Mouse (Mus musculus): ENCODE data around the gene Gja1.
"Not testable (repeated sequence)": the region's sequence is repeated elsewhere in the genome, so short reads cannot be mapped to it uniquely, and the experiment has no call there.

The Gja1 gene

DNA sequence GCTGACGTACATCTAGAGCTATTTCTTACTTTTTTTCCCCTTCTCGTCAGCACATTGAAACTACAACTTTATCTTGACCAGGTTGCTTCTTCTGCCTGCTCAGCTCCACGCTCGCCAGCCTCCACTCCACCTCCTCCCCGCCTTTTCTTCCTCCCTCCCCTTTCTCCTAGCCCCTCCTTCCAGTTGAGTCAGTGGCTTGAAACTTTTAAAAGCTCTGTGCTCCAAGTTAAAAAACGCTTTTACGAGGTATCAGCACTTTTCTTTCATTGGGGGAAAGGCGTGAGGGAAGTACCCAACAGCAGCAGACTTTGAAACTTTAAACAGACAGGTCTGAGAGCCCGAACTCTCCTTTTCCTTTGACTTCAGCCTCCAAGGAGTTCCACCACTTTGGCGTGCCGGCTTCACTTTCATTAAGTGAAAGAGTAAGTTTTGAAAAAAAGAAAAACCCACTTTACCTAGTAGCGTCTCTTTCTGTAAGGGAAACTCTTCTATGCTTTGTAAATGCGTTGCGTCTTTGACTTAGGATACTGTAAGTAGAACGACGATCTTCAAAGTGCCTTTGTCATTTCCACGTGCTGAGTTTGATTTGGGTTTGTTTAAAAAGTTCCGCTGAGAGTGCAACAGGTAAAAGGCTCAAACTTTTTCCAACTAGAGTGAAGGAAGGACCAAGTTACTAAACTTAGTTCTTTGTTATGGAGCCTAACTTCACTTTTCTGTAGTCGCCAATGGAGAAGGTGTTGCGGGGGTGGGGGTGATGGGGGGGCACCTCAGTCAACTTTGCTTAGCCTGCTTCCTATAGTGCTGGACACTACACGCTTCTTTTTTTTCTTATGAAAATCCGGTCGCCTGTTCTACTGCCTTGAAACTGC is at the start of gene Gja1:
TSS of gene Gja1 (plus strand) at position 234 of the 869 bp plus-strand sequence.
- DNase-seq (ENCODE audit: inconsistent ontology term) = peak; percentile 76

DNA sequence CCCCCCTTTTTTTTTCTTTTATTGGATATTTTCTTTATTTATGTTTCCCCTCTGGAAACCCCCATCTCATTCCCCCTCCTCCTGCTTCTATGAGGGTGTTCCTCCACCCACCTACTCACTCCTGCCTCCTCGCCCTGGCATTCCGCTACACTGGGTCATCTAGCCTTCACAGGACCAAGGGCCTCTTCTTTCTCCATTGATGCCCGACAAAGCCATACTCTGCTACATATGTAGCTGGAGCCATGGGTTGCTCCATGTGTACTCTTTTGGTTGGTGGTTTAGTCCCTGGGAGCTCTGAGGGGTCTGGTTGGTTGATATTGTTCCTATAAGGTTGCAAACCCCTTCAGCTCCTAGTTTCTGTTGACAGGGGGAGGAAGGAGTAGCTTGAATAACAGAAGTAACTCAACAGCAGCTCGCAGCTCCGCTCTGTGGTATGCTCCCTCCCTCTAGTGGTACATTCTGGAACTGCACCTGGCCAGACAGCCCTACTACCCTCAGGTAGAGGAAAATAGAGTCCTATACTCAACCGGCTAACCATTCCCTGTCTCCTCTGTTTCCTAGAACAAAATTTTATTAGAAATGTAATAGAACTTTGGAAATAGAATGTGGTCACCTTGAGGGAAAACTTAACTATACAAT is 38.2 kb upstream of the Gja1 start:
- DNase-seq (ENCODE audit: inconsistent ontology term) = peak; percentile 36

- no peak for DNase-seq (ENCODE audit: inconsistent ontology term)
Measured at GRCm38 (mm10) chr10:56360472-56360871, 16.7 kb upstream of the Gja1 start.

GRCm38 (mm10) chr10:56369073-56369472 is 8.1 kb upstream of the Gja1 start:
- peak; percentile 38 for DNase-seq (ENCODE audit: inconsistent ontology term)

- peak; percentile 32 for DNase-seq (ENCODE audit: inconsistent ontology term)
Measured at GRCm38 (mm10) chr10:56373021-56373720, 4.0 kb upstream of the Gja1 start.

DNA sequence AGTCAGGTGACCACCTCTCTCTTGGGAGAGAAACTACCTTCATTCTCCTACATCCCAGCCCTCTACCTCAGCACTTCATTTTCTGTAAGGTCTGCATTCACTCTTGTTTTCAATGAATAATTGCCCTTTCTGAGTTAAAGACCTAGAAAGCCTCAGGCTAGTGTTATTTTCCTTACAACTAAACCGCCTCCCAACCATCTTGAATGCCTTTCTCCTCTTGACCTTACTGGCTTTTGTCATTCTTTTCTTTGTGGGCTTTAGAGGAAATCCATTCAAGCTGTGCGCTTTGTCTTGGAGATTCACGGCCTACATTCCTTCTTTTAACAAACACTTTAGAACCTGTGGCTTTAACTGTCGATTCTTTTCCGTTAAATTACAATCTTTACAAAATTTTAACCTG is 3.0 kb upstream of the Gja1 start:
- no peak for DNase-seq (ENCODE audit: inconsistent ontology term)

DNA sequence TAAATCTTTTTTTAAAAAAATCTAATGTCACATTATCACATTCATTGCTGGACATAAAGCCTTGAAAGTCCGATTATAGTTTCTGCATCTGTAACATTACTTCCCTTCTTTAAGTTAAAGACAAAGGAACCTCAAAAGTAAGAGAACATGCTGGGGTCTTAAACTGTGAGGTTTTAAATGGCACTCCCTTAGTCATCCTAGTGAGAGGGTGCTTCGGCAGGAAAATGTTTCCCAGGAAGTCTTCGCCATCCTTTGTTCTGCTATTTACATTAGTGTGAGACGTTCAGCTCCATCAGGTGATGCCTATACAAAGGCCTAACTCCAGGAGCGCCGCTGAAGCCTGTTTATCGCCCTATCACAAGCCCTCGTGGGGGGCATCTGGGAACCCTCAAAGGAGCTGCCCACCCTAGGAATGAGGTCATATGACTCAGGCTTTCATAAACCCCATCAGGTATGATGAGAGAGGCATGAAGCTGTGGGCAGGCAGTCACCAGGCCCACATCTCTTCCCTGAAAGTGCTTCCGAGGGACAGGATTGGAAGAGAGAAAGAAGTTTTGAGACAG is 1.1 kb upstream of the Gja1 start:
- no peak for DNase-seq (ENCODE audit: inconsistent ontology term)

- peak; percentile 57 for DNase-seq (ENCODE audit: inconsistent ontology term)
Measured at GRCm38 (mm10) chr10:56377966-56378647, 977 bp downstream of the Gja1 start.

DNA sequence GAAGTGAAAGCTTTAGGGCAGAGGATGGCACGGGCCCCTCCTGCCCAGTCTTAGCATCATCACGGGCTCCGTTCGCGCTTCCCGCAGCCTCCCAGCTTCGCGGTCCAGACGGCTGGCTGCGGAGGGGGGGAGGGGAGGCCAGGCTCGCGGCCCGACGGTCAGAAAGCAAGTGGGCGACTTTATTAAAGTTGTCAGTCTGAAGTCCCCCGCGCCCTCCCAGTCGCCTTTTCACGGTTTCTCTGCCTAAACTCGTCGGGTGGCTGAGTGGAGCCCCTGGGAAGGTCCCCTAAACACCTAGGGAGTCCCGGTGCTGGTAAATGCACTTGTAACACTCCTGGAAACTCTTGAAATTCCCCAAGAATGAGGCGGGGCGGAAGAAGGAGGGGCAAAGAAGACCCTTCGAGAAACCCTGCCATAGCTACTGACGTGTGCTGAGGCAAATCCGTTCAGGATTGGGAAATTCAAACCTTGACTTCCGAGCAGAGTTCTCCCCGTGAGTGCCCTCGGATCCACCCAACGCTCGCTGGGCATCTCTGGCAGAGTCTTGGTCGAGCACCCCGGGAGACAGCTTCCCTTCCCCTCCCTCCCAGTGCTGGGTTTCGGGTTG is 1.6 kb downstream of the Gja1 start:
- peak; percentile 67 for DNase-seq (ENCODE audit: inconsistent ontology term)

DNA sequence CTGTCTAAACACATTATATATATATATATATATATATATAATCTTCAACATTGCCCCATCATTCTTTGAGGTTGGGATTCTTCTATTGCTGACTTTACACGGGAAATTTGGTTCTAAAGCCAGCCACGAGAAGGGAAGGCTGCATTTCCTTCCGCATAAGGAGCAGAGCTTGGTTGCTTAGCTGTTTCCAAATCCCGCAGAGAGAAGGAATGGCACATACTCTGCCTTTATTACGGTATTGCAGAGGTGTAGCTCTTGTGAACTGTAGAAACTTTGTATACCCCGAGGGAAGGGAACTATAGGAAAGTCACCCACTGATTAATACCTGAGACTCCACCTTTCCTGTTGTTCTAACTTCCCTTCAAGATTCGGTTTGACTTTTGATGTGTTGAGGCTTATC is 2.6 kb downstream of the Gja1 start:
- DNase-seq (ENCODE audit: inconsistent ontology term) = no peak

- DNase-seq (ENCODE audit: inconsistent ontology term) = no peak
Measured at GRCm38 (mm10) chr10:56385195-56386109, 8.3 kb downstream of the Gja1 start.

DNA sequence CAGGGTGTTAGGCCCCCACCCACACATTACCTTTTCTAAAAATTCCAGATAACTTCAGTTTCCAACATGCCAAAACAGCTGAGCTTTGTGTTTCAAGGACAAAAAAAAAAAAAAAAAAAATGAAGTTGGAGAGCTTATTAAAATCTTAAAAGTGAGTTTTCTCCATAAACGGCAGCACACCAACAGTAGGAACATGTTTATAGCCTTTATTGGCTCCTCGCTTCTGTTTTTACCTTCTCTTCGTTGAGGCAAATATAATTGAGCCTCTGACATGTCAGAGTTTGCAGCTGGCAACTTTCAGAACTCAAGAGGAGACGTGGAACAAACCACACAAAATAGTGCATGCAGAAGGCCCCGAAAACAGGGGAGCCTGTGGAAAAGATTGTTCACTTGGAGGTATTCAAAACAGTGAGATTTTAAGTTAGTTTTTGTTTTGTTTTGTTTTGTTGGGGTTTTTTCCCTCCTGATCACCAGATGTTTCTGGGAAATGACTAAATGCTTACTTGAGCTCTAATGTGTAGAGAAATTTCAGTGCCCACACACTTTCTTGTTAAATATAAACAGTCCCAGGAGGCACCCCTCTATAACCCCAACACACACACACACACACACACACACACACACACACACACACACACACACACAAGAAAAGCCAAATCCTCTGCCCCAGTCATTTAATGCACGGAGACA is 16.1 kb downstream of the Gja1 start:
- DNase-seq (ENCODE audit: inconsistent ontology term) = no peak

GRCm38 (mm10) chr10:56393815-56394417 is 16.8 kb downstream of the Gja1 start:
- DNase-seq (ENCODE audit: inconsistent ontology term) = not testable (repeated sequence)

DNA sequence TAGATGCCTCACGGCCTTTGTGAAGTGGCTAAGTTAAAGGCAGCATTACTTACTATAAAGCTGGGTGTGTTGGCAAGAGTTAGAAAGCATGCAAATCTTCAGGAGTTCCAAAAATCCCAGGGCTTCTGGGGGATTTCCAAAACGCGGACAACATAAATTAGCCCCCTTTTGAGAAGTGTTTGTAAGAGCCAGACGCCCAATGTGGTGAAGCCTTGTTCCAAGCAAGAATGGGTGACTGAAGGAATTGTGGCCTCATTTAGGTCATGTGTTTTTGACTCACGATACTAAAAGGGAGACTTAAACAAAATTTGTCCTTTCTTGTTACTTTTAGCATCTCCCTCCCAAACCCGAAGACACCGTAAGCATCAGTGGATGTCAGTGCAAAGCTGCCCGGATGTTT is 20.7 kb downstream of the Gja1 start:
- DNase-seq (ENCODE audit: inconsistent ontology term) = no peak

- no peak for DNase-seq (ENCODE audit: inconsistent ontology term)
Measured at GRCm38 (mm10) chr10:56398310-56398709, 21.2 kb downstream of the Gja1 start.

DNA sequence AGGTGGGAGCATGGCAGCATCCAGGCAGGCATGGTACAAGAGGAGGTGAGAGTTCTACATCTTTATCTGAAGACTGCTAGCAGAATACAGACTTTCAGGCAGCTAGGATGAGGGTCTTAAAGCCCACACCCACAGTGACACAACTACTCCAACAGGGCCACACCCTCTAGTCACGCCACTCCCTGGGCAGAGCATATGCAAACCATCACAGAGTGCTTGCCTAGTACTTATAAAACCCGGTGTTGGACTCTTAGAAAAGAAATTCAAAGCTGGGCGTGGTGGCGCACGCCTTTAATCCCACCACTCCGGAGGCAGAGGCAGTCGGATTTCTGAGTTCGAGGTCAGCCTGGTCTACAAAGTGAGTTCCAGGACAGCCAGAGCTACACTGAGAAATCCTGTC is 24.3 kb downstream of the Gja1 start:
- DNase-seq (ENCODE audit: inconsistent ontology term) = not testable (repeated sequence)

DNA sequence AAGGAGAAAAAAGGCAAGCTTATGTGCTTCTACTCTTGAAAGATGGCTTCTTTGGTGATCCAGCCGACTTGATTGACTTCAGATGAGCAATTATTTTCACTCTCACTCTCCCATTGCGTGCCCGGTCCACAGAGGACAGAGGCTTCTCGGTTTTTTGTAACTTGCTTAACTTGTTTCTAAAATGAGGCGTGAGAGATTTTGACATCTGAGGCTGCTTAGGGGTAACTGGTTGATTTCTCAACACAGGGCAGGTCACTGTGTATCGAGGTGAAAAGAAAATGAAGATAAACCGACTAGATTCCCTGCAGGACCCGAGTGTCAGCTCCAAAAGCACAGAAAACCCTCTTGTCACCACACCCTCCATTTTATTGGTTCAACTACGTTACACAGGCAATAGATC is 28.8 kb downstream of the Gja1 start:
- no peak for DNase-seq (ENCODE audit: inconsistent ontology term)

DNA sequence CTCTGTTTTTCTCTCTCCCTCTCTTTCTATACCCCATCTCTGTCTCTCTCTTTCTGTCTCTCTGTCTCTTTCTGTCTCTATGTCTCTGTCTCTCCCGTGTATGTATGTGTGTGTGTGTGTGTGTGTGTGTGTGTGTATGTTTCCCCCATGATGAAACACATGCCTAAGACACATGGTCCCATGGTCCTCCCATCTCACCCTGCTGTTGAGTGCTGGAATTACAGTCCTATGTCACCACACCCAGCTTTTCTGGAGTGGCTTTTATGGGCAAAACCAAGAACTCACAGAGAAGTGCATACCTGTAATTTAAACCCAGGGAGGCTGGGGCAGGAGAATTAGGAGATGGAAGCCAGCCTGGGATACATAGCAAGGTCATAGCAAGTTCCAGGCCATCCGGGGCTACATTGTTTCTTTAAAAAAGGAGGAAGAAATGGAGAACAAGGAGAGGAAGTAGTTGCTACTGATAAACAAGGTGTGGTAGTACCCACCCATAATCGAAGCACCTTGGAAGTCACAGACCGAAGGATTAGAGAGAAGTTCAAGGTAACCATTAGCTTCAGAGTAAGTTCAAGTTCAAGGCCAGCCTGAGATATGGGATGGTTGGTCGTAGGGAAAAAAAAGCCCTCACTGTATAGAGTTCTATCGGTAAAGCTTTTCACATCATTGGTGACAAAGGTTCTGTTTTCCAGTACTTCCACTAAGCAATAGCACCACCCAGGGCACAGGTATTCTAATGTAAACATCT is 29.4 kb downstream of the Gja1 start:
- DNase-seq (ENCODE audit: inconsistent ontology term) = no peak
